Comparison of ENCODE assay signal across 30 mouse cellular contexts in the genomic region with DNA sequence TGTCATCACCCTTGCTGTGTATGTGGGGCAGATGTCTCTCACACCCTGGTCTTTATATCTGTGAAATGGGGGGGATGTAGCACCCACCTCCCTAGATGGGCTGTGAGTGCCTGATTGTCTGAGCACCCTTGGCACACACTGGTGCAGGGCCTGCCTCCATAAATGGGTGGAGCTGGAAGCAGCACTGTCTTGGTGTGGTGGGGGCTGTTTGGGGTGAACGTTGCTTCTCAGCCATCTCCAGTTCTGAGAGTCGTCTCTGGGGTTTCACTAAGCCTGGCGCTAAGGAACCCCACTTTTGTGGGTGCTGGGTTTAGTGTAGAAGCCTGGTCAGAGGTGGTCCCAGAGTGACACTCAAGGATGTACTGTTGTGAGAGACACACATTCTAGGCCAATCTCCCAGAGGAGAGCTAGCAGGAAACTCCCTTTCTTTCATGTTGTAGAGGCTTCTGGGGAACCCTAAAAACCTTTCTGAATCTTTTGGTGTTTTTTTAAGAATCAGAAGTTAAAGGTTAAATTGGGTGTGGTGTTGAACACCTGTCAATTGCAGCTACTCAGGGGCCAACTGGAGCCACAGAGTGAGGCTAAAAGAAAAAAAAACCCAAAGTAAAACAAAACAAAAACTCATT. TPM values are rescaled to one million over a fixed set of nuclear protein-coding genes. Genes with fewer than 3 reads are reported as not detected.
A peak's percentile ranks its signal among the peaks of the same experiment; 100 is the strongest.
DNase-seq lines count a peak whose midpoint lies in the region; ATAC-seq lines count a peak whose summit lies in the region.
"Had no signal": no experiment of that assay in that cellular context is flagged by ENCODE, and none has a peak within 500 bp of the region (broad histone marks: within the 10 kb centered on the region; RNA-seq: fewer than 3 reads in every experiment).

No protein-coding gene starts in this region.

- no peak overlapping the region for H3K4me3 ChIP-seq in liver, embryonic 13.5 days (replicated peaks)
- H3K4me3 ChIP-seq in hindbrain, embryonic 16.5 days (ENCODE audit: low read length), result no peak overlapping the region
- H3K4me3 ChIP-seq in kidney, embryonic 14.5 days (ENCODE audit: low read length), result no peak overlapping the region
- no peak overlapping the region for H3K4me3 ChIP-seq in forebrain, embryonic 10.5 days
- H3K4me3 ChIP-seq: heart, embryonic 12.5 days; intestine, embryonic 15.5 days; midbrain, embryonic 10.5 days; myocyte; neural tube, embryonic 13.5 days had no signal

- H3K4me1 ChIP-seq in liver, embryonic 13.5 days (replicated peaks), result peaks cover 59% of the 10 kb centered on the region
- no peaks in the 10 kb centered on the region for H3K4me1 ChIP-seq in hindbrain, embryonic 16.5 days (ENCODE audit: control insufficient read depth, insufficient read depth, low read depth, low read length)
- no peaks in the 10 kb centered on the region for H3K4me1 ChIP-seq in kidney, embryonic 14.5 days (ENCODE audit: control insufficient read depth, insufficient read depth, low read length)
- H3K4me1 ChIP-seq in forebrain, embryonic 10.5 days, result no peaks in the 10 kb centered on the region
- H3K4me1 ChIP-seq: midbrain, embryonic 10.5 days; neural tube, embryonic 13.5 days had no signal

- peaks cover 34% of the 10 kb centered on the region for H3K36me3 ChIP-seq in liver, embryonic 13.5 days
- peaks cover 14% of the 10 kb centered on the region for H3K36me3 ChIP-seq in hindbrain, embryonic 16.5 days (ENCODE audit: control insufficient read depth, insufficient read depth, low read length)
- H3K36me3 ChIP-seq in kidney, embryonic 14.5 days (ENCODE audit: control insufficient read depth, insufficient read depth, low read length), result peaks cover 5% of the 10 kb centered on the region; the same call in 1 of the 2 replicates
- H3K36me3 ChIP-seq in forebrain, embryonic 10.5 days (replicated peaks), result peaks cover 12% of the 10 kb centered on the region

- peak overlapping the region; percentile 11; the same call in 1 of the 2 replicates for H3K9ac ChIP-seq in liver, embryonic 13.5 days
- H3K9ac ChIP-seq in hindbrain, embryonic 16.5 days (ENCODE audit: low read depth, low read length), result no peak overlapping the region
- H3K9ac ChIP-seq in kidney, embryonic 14.5 days (ENCODE audit: low read depth, low read length), result no peak overlapping the region
- H3K9ac ChIP-seq: heart, embryonic 12.5 days; hindbrain, embryonic 14.5 days; intestine, embryonic 15.5 days; neural tube, embryonic 13.5 days had no signal

- no peaks in the 10 kb centered on the region for H3K9me3 ChIP-seq in liver, embryonic 13.5 days (replicated peaks)
- no peaks in the 10 kb centered on the region for H3K9me3 ChIP-seq in hindbrain, embryonic 16.5 days (ENCODE audit: control insufficient read depth, low read length)
- no peaks in the 10 kb centered on the region for H3K9me3 ChIP-seq in kidney, embryonic 14.5 days (ENCODE audit: control insufficient read depth, low read length)
- H3K9me3 ChIP-seq in forebrain, embryonic 10.5 days, result no peaks in the 10 kb centered on the region
- H3K9me3 ChIP-seq: heart, embryonic 12.5 days; intestine, embryonic 15.5 days; midbrain, embryonic 10.5 days; neural tube, embryonic 13.5 days had no signal

- H3K27me3 ChIP-seq in liver, embryonic 13.5 days, result no peaks in the 10 kb centered on the region
- H3K27me3 ChIP-seq in hindbrain, embryonic 16.5 days (replicated peaks; ENCODE audit: control insufficient read depth, insufficient read depth, low read length), result no peaks in the 10 kb centered on the region
- H3K27me3 ChIP-seq in kidney, embryonic 14.5 days (ENCODE audit: control insufficient read depth, insufficient read depth, low read length), result no peaks in the 10 kb centered on the region
- no peaks in the 10 kb centered on the region for H3K27me3 ChIP-seq in forebrain, embryonic 10.5 days (ENCODE audit: poor library complexity, severe bottlenecking)
- H3K27me3 ChIP-seq: CH12.LX; heart, embryonic 12.5 days; intestine, embryonic 15.5 days; neural tube, embryonic 13.5 days had no signal

- no peak for ATAC-seq in liver, embryonic 13.5 days (ENCODE audit: low read depth)
- ATAC-seq in activated CD4-positive, CD25-positive, alpha-beta regulatory T cell, adult 4 months, result peak; percentile 76
- ATAC-seq in neutrophil, adult 5-6 weeks (ENCODE audit: extremely low read depth, insufficient number of reproducible peaks, low FRiP score, poor library complexity, severe bottlenecking), result peak; percentile 5; the same call in 1 of the 2 replicates
- no peak for ATAC-seq in hindbrain, embryonic 16.5 days
- ATAC-seq in kidney, embryonic 14.5 days (ENCODE audit: low FRiP score, low TSS enrichment), result no peak
- ATAC-seq: forebrain, embryonic 14.5 days had no signal

- DNase-seq in liver, embryonic 13.5 days, result no peak
- DNase-seq in liver, result no peak
- peak; percentile 47 for DNase-seq in CD4-positive helper T cell, adult 2 months (ENCODE audit: low read depth, low spot score)
- no peak for DNase-seq in forebrain, embryonic 10.5 days (ENCODE audit: extremely low spot score, low spot score)
- DNase-seq: adrenal gland, adult 8-10 months; cerebellum, adult 8-10 months; cerebellum, postnatal 36 days; gastrocnemius, postnatal 25 days; heart, adult 18-20 months; kidney, adult 2 months; kidney, postnatal 4 days; layer of hippocampus, postnatal 36 days; left cerebral cortex, postnatal 4 days; lung, adult 2 months; lung, postnatal 10 days had no signal

- peak overlapping the region; percentile 74 for H3K27ac ChIP-seq in liver, embryonic 13.5 days
- no peak overlapping the region for H3K27ac ChIP-seq in hindbrain, embryonic 16.5 days (ENCODE audit: low read depth, low read length)
- no peak overlapping the region for H3K27ac ChIP-seq in kidney, embryonic 14.5 days (ENCODE audit: low read depth, low read length)
- H3K27ac ChIP-seq in forebrain, embryonic 10.5 days, result no peak overlapping the region
- H3K27ac ChIP-seq: hindbrain, embryonic 14.5 days; intestine, embryonic 15.5 days; kidney, postnatal 0 days; macrophage; midbrain, embryonic 10.5 days; neural tube, embryonic 13.5 days had no signal

- WGBS in liver, embryonic 13.5 days (ENCODE audit: insufficient replicate concordance), result 69% methylated on average over 3 of the region's 3 CpGs
- WGBS in hindbrain, embryonic 16.5 days, result 88% methylated on average over 3 of the region's 3 CpGs
- WGBS in kidney, embryonic 14.5 days, result 94% methylated on average over 3 of the region's 3 CpGs
- WGBS in forebrain, embryonic 10.5 days, result 87% methylated on average over 3 of the region's 3 CpGs

- no peak overlapping the region for H3K4me2 ChIP-seq in liver, embryonic 13.5 days
- no peak overlapping the region for H3K4me2 ChIP-seq in hindbrain, embryonic 16.5 days (ENCODE audit: low read length)
- no peak overlapping the region for H3K4me2 ChIP-seq in kidney, embryonic 14.5 days (replicated peaks; ENCODE audit: low read depth, low read length)
- H3K4me2 ChIP-seq: heart, embryonic 12.5 days; hindbrain, embryonic 14.5 days; intestine, embryonic 15.5 days; neural tube, embryonic 13.5 days had no signal

RNA-seq across cellular contexts. Expression of a gene that starts 16.9 kb away (rescaled TPM):
- polyA plus RNA-seq in liver, embryonic 13.5 days (2015; fragmentation: Nextera tagmentation; extraction: Ambion mirVana), result 0.25 and 0.29 TPM in 2 replicates
- polyA plus RNA-seq in activated CD4-positive, CD25-positive, alpha-beta regulatory T cell, adult 4 months (2017; shearing (Covaris generic)), result under 1 TPM; 0.29 to 0.31 TPM
- 195 and 207 TPM in 2 replicates for total RNA-seq in neutrophil, adult 5-6 weeks (2017)
- polyA plus RNA-seq in hindbrain, embryonic 16.5 days (2015; fragmentation: Nextera tagmentation; extraction: Ambion mirVana), result 0.62 and 0.70 TPM in 2 replicates
- polyA plus RNA-seq in kidney, embryonic 14.5 days (2014; fragmentation: Nextera tagmentation; extraction: Ambion mirVana), result 0.50 and 0.61 TPM in 2 replicates
- polyA plus RNA-seq in forebrain, embryonic 10.5 days (2016; fragmentation: Nextera tagmentation; extraction: Ambion mirVana), result 0.16 and 0.32 TPM in 2 replicates
- total RNA-seq: CH12.LX; gastrocnemius, adult 18-20 months; gastrocnemius, postnatal 25 days; heart, adult 18-20 months had no signal

RNA-seq across cellular contexts. Expression of a gene that starts 24.1 kb away (rescaled TPM):
- 32.9 and 38.7 TPM in 2 replicates for polyA plus RNA-seq in liver, embryonic 13.5 days (2015; fragmentation: Nextera tagmentation; extraction: Ambion mirVana)
- polyA plus RNA-seq in activated CD4-positive, CD25-positive, alpha-beta regulatory T cell, adult 4 months (2017; shearing (Covaris generic)), result 10 to 100 TPM; 18.6 to 18.7 TPM
- 846 and 903 TPM in 2 replicates for total RNA-seq in neutrophil, adult 5-6 weeks (2017)
- 16.1 and 19.1 TPM in 2 replicates for polyA plus RNA-seq in hindbrain, embryonic 16.5 days (2015; fragmentation: Nextera tagmentation; extraction: Ambion mirVana)
- 5.4 and 8.8 TPM in 2 replicates for polyA plus RNA-seq in kidney, embryonic 14.5 days (2014; fragmentation: Nextera tagmentation; extraction: Ambion mirVana)
- 8.2 and 8.3 TPM in 2 replicates for polyA plus RNA-seq in forebrain, embryonic 10.5 days (2016; fragmentation: Nextera tagmentation; extraction: Ambion mirVana)

RNA-seq across cellular contexts. Expression of a gene that starts 39.4 kb away (rescaled TPM):
- polyA plus RNA-seq in liver, embryonic 13.5 days (2015; fragmentation: Nextera tagmentation; extraction: Ambion mirVana), result 71.2 and 86.4 TPM in 2 replicates
- 100 to 1,000 TPM; 108 to 114 TPM for polyA plus RNA-seq in activated CD4-positive, CD25-positive, alpha-beta regulatory T cell, adult 4 months (2017; shearing (Covaris generic))
- 58.8 and 65.9 TPM in 2 replicates for total RNA-seq in neutrophil, adult 5-6 weeks (2017)
- 81.3 and 81.5 TPM in 2 replicates for polyA plus RNA-seq in hindbrain, embryonic 16.5 days (2015; fragmentation: Nextera tagmentation; extraction: Ambion mirVana)
- 125 and 142 TPM in 2 replicates for polyA plus RNA-seq in kidney, embryonic 14.5 days (2014; fragmentation: Nextera tagmentation; extraction: Ambion mirVana)
- polyA plus RNA-seq in forebrain, embryonic 10.5 days (2016; fragmentation: Nextera tagmentation; extraction: Ambion mirVana), result 125 and 136 TPM in 2 replicates

Comparison
In these comparisons a context has a peak if more than half of its experiments do, and no peak if none do; other contexts are left out.
1. ATAC-seq: peak in activated CD4-positive, CD25-positive, alpha-beta regulatory T cell, adult 4 months (single experiment) and neutrophil, adult 5-6 weeks (single experiment); none in liver, embryonic 13.5 days (single experiment), hindbrain, embryonic 16.5 days (single experiment) and kidney, embryonic 14.5 days (single experiment).